Mouse (Mus musculus): ENCODE data around the gene Foxp1. TPM values are rescaled to one million over a fixed set of nuclear protein-coding genes. Genes with fewer than 3 reads are reported as not detected.

Foxp1 gene
- total RNA-seq, 2 experiments from 2014 or later: 35.8 to 46.8 TPM

DNA sequence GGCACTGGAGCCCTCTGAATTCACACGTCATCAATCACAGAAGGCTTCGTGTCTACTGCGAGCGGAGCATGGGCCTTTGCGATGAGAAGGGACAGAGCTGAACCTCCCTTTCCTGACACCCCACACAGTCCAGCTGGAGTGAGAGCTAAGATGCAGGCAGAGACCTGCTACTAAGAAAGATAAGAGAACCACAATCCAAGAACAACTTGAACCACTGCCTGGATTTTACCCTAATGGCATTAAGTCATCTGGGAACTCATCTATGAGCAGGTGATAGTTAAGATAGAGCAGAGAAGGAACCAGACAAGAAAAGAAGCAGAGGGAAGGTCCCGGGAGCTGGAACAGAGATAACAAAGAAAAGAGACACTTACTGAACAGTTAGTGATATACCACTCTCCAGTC is 415.4 kb downstream of the Foxp1 start:
- DNase-seq (ENCODE audit: low spot score in 2 of 2): no peak

GRCm38 (mm10) chr6:99105979-99106378 is 416.5 kb downstream of the Foxp1 start:
- no peak for DNase-seq (ENCODE audit: low spot score in 2 of 2)

DNA sequence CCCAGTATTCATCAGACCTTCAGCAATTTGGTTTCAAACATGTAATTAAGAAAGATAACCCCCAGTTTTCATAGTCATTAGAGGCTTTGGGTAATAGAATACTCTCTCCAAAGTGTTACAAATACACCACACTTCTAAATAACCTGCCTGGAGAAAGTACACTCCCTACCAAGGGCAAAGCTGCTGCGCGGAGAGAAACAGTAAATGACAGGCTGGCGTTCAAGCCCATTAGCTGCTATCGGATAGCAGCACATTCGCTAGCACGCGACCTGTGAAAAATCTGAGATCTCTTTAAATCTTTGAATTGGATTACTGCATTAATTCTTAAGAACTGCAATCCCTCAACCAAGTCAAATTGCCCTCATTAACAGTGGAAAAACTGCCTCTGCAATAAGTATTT is 418.1 kb downstream of the Foxp1 start:
- DNase-seq (ENCODE audit: low spot score in 2 of 2): no peak

DNA sequence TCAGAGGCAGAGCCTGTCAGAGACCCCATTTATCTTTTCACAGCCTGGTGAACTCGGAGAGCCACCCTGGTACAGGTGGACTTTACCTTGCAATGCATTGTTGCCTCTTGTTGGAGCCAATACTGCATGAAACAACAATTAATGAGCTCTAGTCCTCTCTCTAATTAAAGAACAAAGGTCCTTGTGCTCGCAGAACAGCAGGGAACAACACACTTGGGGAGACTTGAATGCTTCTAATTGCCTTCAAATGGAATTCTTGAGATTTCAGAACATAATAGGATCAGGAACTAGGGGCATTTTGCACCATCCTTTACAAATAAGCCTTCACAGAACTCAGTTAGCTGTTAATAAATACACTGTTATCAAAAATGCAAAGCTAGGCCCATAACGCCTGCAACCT is 418.6 kb downstream of the Foxp1 start:
- DNase-seq (ENCODE audit: low spot score in 2 of 2): no peak

GRCm38 (mm10) chr6:99101489-99101908 is 421.0 kb downstream of the Foxp1 start:
- DNase-seq (ENCODE audit: low spot score in 2 of 2): no peak

DNA sequence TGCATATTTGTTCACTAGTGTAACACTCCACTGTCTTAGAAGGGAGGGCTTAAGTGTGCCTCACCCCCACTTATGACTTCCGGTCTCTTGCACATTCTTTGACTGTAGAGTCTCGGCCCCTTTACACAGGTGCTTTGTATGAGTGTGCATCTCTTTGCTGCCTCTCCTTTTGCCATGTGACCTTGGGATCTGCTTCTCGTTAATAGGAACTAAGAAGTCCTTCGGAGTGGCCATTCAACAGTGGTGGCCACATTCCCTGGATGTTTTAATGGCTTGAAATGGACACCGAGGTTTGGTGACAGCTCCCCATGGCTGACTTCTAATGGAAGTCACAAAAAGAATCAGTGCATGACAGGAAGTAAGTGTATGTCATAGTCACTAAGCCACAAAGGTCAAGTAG is 422.2 kb downstream of the Foxp1 start:
- no peak for DNase-seq (ENCODE audit: low spot score in 2 of 2)

DNA sequence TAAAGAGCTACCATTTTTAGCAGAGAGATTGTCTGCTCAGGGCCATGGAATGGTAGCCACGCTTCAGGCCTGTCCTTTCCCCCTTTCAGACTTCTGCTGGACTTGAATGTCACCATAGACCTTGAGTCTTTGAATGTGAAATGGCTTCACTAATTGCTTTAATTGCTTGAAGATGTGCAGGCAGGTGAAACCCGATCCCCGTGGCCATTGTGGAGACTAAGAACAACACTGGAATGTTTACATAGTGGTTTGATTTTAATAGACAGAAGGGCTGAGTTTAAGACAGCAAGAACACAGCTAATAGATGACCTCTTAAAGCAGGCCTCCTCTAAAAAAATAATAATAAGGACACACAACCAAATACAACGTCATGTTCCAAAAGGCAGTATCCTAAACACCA is 422.7 kb downstream of the Foxp1 start:
- DNase-seq (ENCODE audit: low spot score in 2 of 2): no peak

DNA sequence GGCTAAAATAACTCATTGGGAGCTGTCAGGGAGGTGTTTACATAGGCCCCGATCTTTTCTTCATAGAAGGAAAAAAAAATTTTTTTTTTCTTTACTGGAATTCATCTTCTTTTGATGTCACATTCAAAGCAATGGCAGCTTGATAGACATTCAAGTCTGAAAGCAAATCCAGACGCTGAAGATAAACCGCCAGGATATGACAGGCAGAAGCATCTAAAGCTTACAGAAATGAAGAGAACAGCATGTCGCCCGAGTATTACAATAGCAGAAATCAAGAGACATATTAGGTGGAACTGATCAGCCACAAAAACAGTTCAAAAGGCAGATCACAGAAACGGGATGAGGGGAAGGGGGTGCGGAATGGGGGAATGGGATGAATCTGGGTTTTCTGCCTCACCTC is 425.3 kb downstream of the Foxp1 start:
- no peak for DNase-seq (ENCODE audit: low spot score in 2 of 2)

GRCm38 (mm10) chr6:99096776-99097166 is 425.8 kb downstream of the Foxp1 start:
- DNase-seq (ENCODE audit: low spot score in 2 of 2): no peak

DNA sequence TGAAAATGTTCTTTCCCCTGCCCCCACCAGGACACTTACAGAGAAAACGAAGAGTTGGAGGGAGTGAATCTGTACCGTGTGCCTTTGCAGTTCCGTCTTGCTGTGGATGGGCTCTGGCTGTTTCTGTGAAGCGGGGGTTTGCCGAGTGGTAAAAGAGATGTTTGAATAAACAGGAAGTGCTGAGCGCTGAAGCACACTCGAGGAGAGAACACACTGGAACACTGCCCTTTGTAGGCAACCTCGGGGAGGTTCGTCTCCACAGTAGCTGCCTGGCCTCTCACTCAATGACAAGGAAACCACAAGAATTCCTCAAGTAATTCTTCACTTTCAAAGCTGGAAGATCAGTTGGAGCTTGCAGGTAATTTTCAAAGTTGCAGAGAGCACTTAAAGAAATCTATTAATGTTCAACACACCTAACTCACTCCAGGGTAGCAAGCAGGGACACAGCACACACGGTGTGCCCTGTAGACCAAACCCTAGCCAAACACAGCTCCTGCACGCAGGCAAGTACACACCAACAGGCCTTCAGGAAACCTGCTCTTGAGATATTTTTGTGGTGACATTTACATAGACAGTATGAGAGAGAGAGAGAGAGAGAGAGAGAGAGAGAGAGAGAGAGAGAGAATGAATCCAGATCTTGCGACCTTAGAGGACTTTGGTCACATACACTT is 426.3 kb downstream of the Foxp1 start:
- DNase-seq (ENCODE audit: low spot score in 2 of 2): peak; percentile 24 to 29

- DNase-seq (ENCODE audit: low spot score in 2 of 2): peak; percentile 23 to 27
These were observed 427.1 kb downstream of the Foxp1 start for GRCm38 (mm10) chr6:99095185-99096104.

DNA sequence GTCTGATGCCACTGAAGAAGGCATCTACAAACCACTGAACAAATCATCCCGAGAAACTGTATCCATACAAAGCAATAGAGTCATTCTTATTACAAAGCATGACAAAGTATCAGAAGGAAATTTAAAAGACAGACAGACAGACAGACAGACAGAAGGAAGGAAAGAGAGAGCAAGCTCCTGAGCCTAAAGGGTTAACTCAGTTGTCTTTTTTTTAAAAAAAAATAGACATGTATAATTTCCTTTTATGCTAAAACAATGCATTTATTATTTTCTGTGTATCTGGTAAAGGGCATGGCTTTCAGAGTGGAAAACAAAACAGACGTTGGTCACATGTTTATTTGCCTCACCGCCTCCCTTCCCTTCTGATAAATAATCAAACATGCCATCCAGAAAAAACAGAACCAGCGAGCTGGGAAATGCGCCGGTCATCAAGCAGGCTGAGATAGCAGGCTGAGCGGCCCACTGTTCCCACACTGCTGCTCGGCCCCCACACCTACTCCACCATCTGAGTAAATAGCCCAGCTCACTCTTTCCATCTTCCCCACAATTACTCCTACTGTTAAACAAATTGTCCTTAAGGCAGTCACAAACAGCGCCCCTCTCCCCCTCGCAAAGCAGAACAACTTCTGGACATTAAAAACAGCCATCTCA is 428.1 kb downstream of the Foxp1 start:
- DNase-seq (ENCODE audit: low spot score in 2 of 2): no peak

DNA sequence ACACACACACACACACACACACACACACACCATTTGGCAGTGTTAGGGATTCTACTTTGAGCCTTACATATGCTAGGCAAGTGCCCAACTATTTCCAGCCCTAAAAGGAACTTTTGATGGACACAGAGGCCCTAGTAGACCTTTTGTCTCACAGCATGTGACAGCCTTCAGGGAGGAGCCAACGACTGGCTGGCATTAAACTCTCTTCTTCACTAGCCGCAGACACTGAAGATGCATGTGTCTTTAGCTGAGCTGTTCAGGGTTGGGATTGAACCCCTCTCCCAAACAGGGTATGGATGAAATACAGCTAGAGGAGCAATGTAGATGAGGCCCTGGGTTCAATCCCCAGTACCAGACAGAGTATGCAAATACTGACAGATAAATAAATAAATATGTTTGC is 428.7 kb downstream of the Foxp1 start:
- DNase-seq (ENCODE audit: low spot score in 2 of 2): no peak

DNA sequence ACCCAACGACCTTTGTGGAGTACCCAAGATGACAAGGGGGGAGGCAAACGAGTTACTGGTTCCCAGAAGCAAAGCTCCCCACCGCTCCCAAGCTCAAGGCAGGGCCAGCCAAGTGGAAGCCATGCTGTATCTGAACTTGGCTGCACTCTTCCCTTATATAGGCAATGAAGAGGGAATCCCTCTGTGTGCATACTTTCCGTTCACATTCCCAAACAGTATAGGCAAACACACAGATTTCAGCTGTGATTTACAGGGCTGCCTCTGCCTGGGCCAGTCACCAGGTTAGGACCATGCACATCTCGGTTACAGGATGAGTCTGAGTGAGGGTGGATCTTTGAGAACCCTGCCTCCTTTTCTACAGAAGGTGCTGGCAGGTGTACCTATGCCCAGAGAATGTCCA is 429.3 kb downstream of the Foxp1 start:
- DNase-seq (ENCODE audit: low spot score in 2 of 2): no peak

DNA sequence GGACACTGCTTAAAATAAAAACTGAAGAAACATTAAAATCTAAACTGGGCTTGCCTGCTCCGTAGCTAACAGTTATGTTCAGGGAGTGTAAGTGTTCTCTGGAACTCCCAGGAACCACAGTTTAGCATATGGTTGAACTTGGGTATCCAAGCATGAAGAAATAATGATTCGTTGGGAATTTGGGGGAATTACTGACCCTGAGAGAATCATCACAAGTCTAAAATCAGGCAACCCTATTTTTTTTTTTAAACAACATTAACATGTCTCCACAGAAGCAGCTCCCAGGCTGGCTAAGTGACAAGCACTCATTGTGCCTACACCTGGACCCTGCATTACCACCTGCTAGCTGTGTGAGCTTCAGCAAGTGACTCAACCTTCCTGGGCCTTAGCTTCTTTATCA is 430.7 kb downstream of the Foxp1 start:
- no peak for DNase-seq (ENCODE audit: low spot score in 2 of 2)

DNA sequence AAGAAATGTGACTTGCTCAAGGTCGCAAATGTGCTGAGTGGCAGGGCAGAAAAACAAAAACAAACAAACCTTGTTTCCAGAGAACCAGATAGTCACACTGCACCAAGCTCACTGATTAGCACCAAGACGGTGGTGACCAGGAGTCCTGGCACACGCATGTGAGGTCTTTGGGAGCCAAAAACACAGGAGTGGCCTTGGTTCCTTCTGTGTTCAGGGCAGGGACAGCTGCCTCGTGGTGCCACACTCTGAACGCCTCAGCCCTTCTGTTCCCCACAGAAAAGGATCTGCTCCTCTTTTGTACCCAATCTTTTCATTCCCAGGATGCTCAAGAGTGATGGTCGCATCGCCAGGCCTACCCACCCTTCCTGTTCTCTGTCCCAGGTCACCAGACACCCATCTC is 434.9 kb downstream of the Foxp1 start:
- no peak for DNase-seq (ENCODE audit: low spot score in 2 of 2)

DNA sequence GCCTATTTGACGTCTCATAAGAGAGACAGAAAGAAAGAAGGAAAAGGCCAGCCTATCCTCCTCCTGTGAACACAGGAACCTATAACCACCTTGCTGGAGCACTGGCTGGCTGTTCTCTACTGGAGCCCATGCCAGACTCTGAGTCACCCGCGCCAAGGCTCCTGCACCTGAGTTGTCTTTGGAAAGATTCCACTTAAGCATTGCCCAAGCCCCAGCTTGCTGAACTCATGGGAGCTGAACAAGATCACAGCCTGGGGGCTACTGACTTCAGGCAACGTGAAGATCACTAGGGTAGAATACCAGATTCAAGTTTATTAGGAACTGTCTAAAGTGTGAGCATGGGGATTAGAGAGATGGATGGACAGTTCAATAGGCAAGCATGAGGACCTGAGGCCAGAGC is 437.6 kb downstream of the Foxp1 start:
- peak in 1 of 2 experiments; percentile 23 for DNase-seq (ENCODE audit: low spot score in 2 of 2)

DNA sequence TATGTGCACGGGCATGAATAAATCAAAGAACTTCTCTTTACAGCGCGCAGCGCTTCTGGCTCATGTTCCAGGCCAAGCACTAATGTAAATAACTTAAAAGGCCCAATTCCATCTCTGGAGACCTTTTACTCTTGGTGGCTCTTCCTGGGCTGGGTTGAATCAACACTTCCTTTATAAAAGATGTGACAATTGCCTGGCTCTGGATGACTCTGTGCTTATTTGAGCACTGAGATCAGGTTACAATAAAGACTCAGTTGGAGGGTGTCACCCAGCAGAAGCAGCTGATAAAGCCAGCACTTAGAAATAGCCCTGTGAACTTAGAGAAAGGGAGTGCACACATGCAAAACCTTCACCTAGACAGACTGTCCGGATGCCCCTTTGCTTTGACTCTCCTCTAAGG is 441.3 kb downstream of the Foxp1 start:
- no peak for DNase-seq (ENCODE audit: low spot score in 2 of 2)

DNA sequence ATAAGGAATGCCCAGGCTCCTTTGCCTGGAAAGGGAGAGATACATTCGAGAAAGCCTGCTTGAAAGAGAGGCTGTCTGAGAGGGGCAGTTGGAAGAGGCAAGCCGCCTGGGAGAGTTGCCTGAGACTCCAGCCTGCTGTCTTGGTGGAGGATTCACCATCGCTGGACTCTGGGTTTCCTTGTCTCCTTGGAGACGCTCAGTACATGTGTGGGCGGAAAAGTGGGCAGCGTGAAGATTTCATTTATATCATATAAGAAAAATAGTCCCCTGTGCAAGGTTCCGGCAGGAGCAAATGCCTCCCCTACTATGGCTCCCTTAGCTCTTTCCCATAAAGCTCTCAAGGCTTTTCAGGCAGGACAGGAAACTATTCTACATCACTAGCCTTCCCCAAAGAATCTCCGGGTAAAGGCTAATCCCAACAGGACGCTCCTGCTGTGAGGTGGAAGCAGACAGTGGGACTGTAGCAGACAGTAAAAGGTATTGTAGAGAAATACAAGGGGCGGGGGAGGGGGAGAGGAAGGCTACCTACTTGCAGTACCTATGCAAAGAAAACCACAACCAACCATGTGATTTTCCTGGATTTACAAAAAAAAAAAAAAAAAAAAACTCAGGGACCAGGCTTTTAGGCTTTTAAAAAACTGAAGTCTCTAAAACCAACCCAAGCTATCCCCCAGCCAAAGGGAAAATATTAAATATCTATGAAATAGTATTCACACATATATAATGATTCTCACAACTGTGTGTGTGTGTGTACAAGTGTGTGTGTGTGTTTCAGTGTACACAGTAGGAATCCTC is 443.3 kb downstream of the Foxp1 start:
- no peak for DNase-seq (ENCODE audit: low spot score in 2 of 2)

- DNase-seq (ENCODE audit: low spot score in 2 of 2): no peak
These were observed 444.4 kb downstream of the Foxp1 start for GRCm38 (mm10) chr6:99078089-99078488.
